Mouse (Mus musculus) adrenal gland, postnatal 36 days (tissue): Measurements from ENCODE around the gene Max. TPM values are rescaled to one million over a fixed set of nuclear protein-coding genes. Genes with fewer than 3 reads are reported as not detected.
A peak's percentile ranks its signal among the peaks of the same experiment; 100 is the strongest.

Experiments used
- DNase-seq, 2 experiments: peaks; one replicate each; pipeline ENCODE4 v3.0.0; 2021; ENCODE audit warnings: mixed read lengths in 1 of 2
- total RNA-seq, 2 experiments: library from RNA; stranded (reverse); gene quantifications; 2 replicates each; pipeline ENCODE4 v1.2.3; 2021

The Max gene
- total RNA-seq, 2 experiments from 2014 or later, result 63.4 to 73.8 TPM

GRCm38 (mm10) chr12:76920990-76921389 lies 41.0 kb downstream of the Max start:
- no peak for DNase-seq

DNA sequence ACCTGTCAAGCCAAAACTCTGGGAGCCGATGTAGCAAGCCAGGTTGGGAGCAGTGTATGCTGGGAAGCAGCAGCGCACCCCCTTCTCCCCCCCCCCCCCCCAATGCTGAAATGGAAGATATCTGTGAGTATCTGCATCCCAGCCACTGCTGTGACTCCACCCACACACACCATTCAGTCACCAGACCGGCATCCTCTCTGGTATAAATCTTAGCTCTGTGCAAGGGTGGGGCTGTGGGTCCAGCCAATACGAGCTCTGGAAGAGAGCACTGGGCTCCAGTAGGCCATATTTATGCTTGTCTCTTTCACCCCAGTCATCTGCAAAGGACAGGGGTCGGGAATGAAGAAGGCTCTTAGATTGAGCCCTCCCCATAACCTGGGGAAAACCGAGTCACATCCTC lies 41.6 kb downstream of the Max start:
- no peak for DNase-seq

DNA sequence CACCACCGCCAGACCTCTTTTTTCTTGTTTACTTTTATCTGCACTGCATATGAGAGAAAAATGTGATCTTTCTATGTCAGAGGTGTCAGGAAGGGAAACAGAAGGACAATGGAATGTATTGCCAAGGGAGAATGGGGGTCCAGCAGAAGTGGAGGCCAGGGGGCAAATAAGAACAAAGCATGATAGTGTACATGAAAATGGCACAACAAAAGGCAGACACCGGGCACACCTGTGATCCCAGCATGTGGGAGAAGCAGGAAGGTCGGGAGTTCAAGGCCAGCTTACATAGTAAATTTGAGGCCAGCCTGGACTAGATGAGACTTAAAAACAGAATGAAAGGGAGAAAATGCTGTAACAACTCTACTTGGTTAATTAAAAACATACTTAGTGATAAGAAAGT lies 43.1 kb downstream of the Max start:
- no peak for DNase-seq

GRCm38 (mm10) chr12:76918113-76918512 lies 43.9 kb downstream of the Max start:
- peak; percentile 39 to 53 for DNase-seq

GRCm38 (mm10) chr12:76916163-76916562 lies 45.8 kb downstream of the Max start:
- DNase-seq, result no peak

- no peak for DNase-seq
Observed at GRCm38 (mm10) chr12:76912193-76912592, 49.8 kb downstream of the Max start.

DNA sequence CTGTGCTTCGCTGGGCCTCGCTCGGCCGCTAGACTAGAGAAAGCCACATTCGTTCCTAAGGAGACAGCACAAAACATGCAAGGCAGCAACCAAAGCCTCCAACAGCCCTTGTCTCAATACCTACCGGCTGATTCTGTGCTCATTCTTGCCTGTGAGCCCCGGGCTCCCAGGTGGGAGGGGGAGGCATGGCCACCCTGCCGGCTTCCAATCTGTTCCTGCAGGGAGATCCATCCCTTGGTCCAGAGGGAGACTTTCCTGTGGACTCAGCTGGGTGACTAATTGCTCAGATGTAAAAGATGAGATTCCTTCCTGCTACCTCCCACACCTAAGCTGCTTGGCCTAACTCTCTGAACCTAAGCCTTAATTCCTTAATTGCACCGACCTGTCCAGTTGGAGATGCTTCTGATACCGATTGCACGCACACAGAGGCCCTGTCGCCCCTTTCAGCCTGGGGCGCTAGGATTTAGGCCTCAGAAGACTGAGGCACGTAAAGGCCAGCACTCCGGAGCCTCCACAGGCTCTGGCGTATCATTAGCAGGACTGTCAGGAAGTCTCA lies 50.8 kb downstream of the Max start:
- no peak for DNase-seq

DNA sequence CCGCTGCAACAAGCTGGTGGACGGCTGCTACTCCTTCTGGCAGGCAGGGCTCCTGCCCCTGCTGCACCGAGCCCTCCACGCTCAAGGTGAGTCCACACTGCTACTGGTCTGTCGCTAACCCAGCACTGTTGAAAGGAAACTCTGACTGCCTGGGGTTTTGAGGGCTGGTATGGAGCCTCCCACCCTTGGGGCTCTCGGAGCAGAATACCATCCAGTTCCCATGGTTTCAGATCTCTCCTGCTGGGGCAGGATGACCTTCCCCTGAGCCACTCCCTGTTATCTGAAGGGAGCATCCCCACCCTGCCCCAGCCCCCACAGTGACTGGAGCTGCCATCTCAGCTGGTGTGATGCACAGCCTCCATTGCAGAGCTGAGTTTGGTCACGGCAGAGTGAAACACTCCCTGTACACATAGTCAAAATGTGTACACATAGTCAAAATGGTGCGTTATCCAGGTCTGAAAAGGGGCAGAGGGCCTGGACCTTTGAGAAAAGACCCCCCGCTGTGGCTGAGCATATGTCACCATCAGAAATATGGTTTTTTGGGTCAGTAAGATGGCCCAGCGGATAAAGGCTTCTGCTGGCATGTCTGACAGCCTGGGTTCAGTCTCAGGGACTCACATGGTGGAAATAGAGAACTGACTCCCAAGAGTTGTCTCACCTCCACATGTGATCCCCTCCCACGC lies 51.6 kb downstream of the Max start:
- DNase-seq, result no peak

DNA sequence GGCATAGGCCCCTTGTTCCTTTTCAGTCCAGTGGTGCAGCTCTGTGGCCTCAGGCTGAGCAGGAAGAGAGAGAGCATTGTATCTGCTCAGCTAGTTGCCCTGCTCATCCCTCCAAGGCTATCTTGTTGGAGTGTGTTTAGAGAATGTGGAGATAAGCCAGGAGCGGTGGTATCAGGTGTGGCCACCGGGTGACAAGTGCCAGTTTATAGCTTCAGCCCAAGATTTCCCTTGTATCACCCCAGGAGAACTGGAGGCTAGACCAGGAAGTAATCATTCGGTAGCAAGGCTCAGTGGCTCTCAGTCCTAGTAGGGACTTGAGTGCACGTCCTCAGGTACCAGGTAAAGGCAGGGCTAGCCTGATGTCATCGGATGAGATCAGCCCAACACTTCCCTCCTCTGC lies 52.8 kb downstream of the Max start:
- no peak for DNase-seq

DNA sequence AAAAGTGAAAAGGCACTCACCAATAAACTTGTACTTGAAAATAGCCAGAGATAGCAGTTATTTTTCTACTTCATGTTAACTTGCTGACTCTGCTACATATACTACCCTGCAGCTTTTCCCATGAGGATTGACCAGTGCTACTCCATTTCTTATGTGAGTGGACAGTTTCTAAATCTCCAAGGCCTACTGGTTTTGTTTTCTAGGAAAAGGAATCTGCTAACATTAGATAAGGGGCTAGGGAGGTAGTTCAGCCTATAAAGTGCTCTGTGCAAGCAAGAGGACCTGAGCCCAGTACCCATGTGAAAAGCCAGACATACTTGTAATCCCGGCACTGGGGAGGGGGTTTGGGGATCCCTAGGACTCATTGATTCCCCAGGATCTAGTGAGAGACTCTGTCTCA lies 55.7 kb downstream of the Max start:
- DNase-seq, result no peak

- no peak for DNase-seq
Observed at GRCm38 (mm10) chr12:76901508-76902294, 60.3 kb downstream of the Max start.

DNA sequence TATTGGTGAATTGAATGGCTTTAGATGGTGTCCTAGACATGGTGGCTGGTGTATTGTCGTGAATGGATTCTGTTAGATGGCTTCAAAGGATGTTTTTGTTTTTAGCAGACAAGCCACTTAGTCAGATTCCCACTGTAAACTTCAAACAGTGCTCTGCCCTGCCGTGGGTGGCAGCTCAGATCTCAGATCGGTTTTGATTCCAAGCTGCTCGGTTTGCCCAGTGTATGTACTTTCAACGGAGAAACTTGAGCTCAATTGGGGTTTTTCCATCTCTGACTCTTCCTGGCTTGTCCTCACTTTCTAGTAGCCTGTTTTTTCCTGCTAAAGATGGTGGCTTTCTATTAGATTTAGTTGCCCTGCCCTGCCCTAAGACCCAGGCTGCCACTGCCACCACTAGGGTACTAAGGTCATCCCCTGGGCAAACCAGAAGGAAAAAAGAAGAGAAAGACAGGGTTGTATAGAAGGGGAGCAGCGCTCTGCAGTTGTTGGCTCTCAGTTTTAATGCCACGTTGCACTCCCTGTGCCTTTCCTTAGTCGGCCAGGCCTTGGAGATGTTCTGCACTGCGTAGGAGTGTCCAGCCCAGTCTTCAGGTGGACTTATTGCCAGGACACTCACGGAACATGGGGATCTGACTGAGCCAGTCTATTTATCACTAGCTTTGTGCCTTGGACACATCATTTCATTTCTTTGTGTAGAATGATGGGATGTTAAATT lies 62.6 kb downstream of the Max start:
- DNase-seq, result no peak

GRCm38 (mm10) chr12:76898141-76898540 lies 63.9 kb downstream of the Max start:
- no peak for DNase-seq

- no peak for DNase-seq
Observed at GRCm38 (mm10) chr12:76897006-76897405, 65.0 kb downstream of the Max start.

GRCm38 (mm10) chr12:76896566-76896965 lies 65.4 kb downstream of the Max start:
- DNase-seq, result no peak

DNA sequence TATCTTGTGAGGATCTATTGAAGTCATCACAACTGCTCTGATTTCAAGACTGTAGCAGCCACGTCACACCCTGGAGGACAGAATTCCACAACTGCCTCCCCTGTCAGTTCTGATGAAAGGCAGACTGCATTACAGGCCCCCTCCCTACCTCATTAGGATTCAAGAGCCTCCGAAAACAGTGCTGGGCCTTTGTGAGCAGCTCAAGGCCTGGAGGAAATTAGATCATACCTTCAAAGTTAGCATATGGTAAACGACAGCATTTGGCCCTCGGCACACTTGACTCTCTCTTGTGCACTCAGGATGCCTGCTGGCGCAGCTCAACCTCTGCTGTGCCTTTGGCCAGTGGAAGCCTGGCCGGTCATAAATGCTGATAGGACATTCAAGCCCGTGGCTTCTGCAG lies 66.2 kb downstream of the Max start:
- no peak for DNase-seq

DNA sequence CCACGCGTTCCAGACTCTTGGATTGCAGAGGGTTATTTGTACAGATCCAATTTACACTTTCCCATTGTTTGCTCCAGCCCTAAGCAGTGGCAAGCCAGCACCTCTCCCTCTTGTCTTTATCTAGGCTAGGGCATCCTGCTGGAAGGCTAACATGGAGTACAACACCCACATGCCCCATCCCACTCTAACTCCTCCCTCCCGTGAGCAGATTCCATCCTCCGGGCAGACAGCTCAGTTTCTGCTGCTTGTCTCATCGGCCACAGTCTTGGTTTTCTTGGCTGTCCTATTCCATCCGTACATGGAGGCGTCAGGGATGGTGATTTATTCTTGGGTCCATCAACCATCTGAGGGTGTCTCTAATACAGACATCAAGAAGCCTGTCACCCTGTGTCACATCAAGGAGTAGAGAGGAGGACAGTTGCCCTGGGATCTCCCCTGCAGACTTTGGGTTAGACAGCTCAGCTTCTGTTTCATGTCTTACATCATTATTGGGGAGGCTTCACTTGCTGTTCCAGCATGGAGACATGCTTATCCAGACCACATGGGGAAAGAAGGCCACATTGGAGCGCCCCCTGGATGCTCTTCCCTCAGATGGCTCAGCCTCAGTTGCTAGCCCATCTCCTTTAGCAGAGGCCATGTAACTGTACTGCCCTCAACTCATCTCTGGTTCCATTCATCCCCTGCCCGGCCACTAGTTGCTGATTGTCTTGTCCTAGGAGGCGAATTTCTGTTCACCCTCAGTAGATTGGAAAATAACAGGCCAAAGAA lies 67.0 kb downstream of the Max start:
- DNase-seq, result no peak

DNA sequence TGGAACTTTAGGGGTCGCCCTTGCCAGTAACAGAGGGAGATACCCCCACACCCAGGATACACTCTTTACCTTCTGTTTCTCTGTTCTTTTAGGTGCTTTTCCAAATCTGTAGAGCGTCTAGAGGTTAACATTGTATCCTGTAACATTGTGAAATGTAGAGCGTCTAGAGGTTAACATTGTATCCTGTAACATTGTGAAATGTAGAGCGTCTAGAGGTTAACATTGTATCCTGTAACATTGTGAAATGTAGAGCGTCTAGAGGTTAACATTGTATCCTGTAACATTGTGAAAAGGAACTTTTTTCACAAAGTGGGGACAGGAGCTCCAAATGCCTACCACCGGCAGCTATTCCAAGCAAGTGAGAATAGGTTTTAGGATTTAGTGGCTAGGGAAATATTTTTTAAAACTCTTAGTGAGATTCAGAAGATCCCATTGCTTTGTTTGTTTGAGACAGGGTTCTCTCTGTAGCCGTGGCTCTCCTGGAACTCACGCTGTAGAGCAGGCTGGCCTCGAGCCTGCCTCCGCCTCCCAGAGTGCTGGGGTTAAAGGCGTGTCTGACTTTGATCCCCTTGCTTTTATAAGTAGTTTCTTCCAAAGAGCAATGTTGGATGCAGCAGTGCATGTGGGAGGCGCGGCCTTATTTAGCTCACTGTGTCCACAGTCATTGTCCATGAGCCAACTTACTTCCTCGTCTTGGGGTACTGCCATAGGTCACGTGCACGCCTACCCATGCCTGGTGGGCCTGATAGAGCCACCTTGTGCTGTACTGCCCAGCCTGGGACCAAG lies 68.9 kb downstream of the Max start:
- DNase-seq, result no peak

DNA sequence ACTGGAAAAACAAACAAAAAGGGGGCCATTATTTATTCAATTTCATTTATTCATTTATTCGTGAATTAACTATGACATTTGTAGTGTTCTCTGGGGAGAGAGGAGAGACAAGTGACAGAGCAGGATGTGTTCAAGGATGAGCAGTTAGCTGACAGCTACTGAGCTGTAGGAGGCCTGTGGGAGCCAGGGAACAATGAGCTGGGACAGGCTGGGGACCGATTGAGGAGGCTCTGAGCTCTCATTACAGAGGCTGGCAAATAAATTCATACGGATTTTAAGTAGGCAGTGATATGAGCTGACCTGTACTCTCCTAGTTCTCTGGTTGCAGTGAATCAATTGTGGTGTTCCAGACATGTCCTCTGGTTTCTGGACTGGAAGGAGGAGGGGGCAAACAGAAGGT lies 70.8 kb downstream of the Max start:
- no peak for DNase-seq

DNA sequence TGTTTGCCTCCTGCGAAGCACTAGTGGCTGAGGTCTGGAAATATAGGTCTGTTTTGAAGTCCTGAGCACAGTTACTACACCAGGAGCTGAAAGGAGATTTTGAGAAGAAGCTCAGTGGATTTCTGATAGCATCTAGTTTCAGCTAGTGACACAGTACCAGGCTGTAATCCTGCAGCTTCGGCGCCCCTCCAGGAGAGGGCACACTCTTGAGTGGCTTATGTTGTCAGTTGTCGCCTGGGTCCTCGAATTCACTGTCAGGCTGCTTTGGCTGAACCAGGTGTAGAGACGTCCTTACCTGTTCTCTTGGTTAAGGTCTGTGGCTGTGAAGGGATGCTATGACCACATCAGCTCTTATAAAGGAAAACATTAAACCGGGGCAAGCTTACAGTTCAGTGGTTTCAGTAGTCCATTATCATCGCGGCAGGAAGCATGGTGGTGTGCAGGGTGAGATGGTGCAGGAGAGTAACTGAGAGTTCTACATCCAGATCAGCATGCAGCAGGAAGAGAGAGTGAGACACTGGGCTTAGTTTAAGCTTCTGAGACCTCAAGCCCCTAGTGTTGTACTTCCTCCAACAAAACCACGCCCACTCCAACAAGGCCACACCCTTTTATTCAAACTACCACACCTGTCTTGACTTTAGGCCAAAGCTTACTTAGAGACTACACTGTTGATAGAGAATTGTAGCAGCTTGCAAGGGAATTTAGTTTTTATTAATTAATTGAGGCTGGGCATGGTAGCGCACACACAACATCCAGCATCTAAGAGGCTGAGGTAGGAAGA lies 72.4 kb downstream of the Max start:
- no peak for DNase-seq
